Comparison of ENCODE assay signal across 8 mouse cellular contexts in genomic region chr3:107630682-107631522, GRCm38 (mm10). TPM values are rescaled to one million over a fixed set of nuclear protein-coding genes. Genes with fewer than 3 reads are reported as not detected.
DNase-seq lines count a peak whose midpoint lies in the region; ATAC-seq lines count a peak whose summit lies in the region.

Gene Gm10961 (plus strand): TSS chr3:107631322.

- under 1% methylated on average over 42 of the region's 48 CpGs for WGBS in neural tube, embryonic 11.5 days
- 1% methylated on average over 48 of the region's 48 CpGs for WGBS in forebrain, embryonic 10.5 days
- WGBS in hindbrain, embryonic 14.5 days = under 1% methylated on average over 47 of the region's 48 CpGs

- DNase-seq in neural tube, embryonic 11.5 days (ENCODE audit: low spot score) = peak; percentile 58
- DNase-seq in neural tube, embryonic 10.5 days (ENCODE audit: extremely low spot score, low spot score) = no peak
- DNase-seq in adrenal gland, postnatal 25 days = peak; percentile 55
- DNase-seq in forebrain, embryonic 10.5 days (ENCODE audit: extremely low spot score, low spot score) = peak; percentile 63
- DNase-seq in hindbrain, embryonic 14.5 days (ENCODE audit: low spot score) = peak; percentile 38
- DNase-seq in layer of hippocampus, postnatal 36 days = peak; percentile 51 to 52
- peak; percentile 27 for DNase-seq in lung, postnatal 36 days
- DNase-seq in splenic B cell, adult 2 months (ENCODE audit: low read depth, low spot score) = peak; percentile 15

- H3K4me3 ChIP-seq in neural tube, embryonic 11.5 days (ENCODE audit: low read depth, low read length) = peak within 1 kb of the TSS; percentile 92
- H3K4me3 ChIP-seq in forebrain, embryonic 10.5 days = peak within 1 kb of the TSS; percentile 100
- H3K4me3 ChIP-seq in hindbrain, embryonic 14.5 days (replicated peaks; ENCODE audit: low read length) = peak within 1 kb of the TSS; percentile 92

- peaks cover 7% of the 10 kb centered on the region for H3K36me3 ChIP-seq in neural tube, embryonic 11.5 days (ENCODE audit: control insufficient read depth, insufficient read depth, low read length)
- H3K36me3 ChIP-seq in forebrain, embryonic 10.5 days (replicated peaks) = peaks cover 41% of the 10 kb centered on the region
- peaks cover 36% of the 10 kb centered on the region for H3K36me3 ChIP-seq in hindbrain, embryonic 14.5 days (replicated peaks; ENCODE audit: control insufficient read depth, insufficient read depth)
- H3K36me3 ChIP-seq in splenic B cell, adult 2 months (ENCODE audit: control insufficient read depth, insufficient read depth, low read length, poor library complexity, severe bottlenecking) = peaks cover 2% of the 10 kb centered on the region; the same call in 1 of the 2 replicates

- H3K4me1 ChIP-seq in neural tube, embryonic 11.5 days (ENCODE audit: control insufficient read depth, insufficient read depth, low read length) = peaks cover 3% of the 10 kb centered on the region; the same call in 1 of the 2 replicates
- peaks cover 23% of the 10 kb centered on the region for H3K4me1 ChIP-seq in forebrain, embryonic 10.5 days
- peaks cover 19% of the 10 kb centered on the region for H3K4me1 ChIP-seq in hindbrain, embryonic 14.5 days (replicated peaks; ENCODE audit: control insufficient read depth, insufficient read depth, low read length)

- ATAC-seq in neural tube, embryonic 11.5 days (ENCODE audit: insufficient read depth, low FRiP score, low TSS enrichment) = peak; percentile 75
- peak; percentile 80 for ATAC-seq in hindbrain, embryonic 14.5 days (ENCODE audit: low FRiP score)

- no peaks in the 10 kb centered on the region for H3K27me3 ChIP-seq in neural tube, embryonic 11.5 days (ENCODE audit: control insufficient read depth, insufficient read depth, low read length)
- H3K27me3 ChIP-seq in forebrain, embryonic 10.5 days (ENCODE audit: poor library complexity, severe bottlenecking) = no peaks in the 10 kb centered on the region
- H3K27me3 ChIP-seq in hindbrain, embryonic 14.5 days (ENCODE audit: control insufficient read depth, insufficient read depth, low read length) = no peaks in the 10 kb centered on the region
- H3K27me3 ChIP-seq in splenic B cell, adult 2 months (ENCODE audit: control insufficient read depth, insufficient read depth, low read length, poor library complexity, severe bottlenecking) = no peaks in the 10 kb centered on the region

- H3K27ac ChIP-seq in neural tube, embryonic 11.5 days (ENCODE audit: low read depth, low read length) = peak within 1 kb of the TSS; percentile 92
- peak within 1 kb of the TSS; percentile 99 for H3K27ac ChIP-seq in forebrain, embryonic 10.5 days
- H3K27ac ChIP-seq in hindbrain, embryonic 14.5 days = peak within 1 kb of the TSS; percentile 99

- no peaks in the 10 kb centered on the region for H3K9me3 ChIP-seq in neural tube, embryonic 11.5 days (ENCODE audit: control insufficient read depth, low read length)
- no peaks in the 10 kb centered on the region for H3K9me3 ChIP-seq in forebrain, embryonic 10.5 days
- no peaks in the 10 kb centered on the region for H3K9me3 ChIP-seq in hindbrain, embryonic 14.5 days (ENCODE audit: control insufficient read depth, low read length)

- peak within 1 kb of the TSS; percentile 99 for H3K9ac ChIP-seq in neural tube, embryonic 11.5 days (ENCODE audit: low read length)
- peak within 1 kb of the TSS; percentile 98 for H3K9ac ChIP-seq in hindbrain, embryonic 14.5 days

- H3K4me2 ChIP-seq in neural tube, embryonic 11.5 days (ENCODE audit: low read depth) = peak within 1 kb of the TSS; percentile 71
- peak within 1 kb of the TSS; percentile 74 for H3K4me2 ChIP-seq in hindbrain, embryonic 14.5 days (replicated peaks)

RNA-seq across cellular contexts. Expression of gene Gm10961, which starts in this region (rescaled TPM):
- polyA plus RNA-seq in neural tube, embryonic 11.5 days (2014; fragmentation: Nextera tagmentation; extraction: Ambion mirVana) = not detected in 2 replicates
- total RNA-seq in adrenal gland, postnatal 25 days (2021) = not detected in 2 replicates
- polyA plus RNA-seq in forebrain, embryonic 10.5 days (2016; fragmentation: Nextera tagmentation; extraction: Ambion mirVana) = not detected in 2 replicates
- polyA plus RNA-seq in hindbrain, embryonic 14.5 days (2014; fragmentation: Nextera tagmentation; extraction: Ambion mirVana) = not detected in 2 replicates
- not detected for total RNA-seq in layer of hippocampus, postnatal 36 days (2021)

Comparison
In these comparisons a context has a peak if more than half of its experiments do, and no peak if none do; other contexts are left out.
1. Peak in DNase-seq, ATAC-seq, H3K4me3 ChIP-seq, H3K27ac ChIP-seq, H3K9ac ChIP-seq and H3K4me2 ChIP-seq in neural tube, embryonic 11.5 days; RNA of the gene not detected or under 1 TPM.
2. Peak in DNase-seq in adrenal gland, postnatal 25 days; RNA of the gene not detected or under 1 TPM.
3. Peak in DNase-seq, H3K4me3 ChIP-seq and H3K27ac ChIP-seq in forebrain, embryonic 10.5 days; RNA of the gene not detected or under 1 TPM.
4. Peak in DNase-seq, ATAC-seq, H3K4me3 ChIP-seq, H3K27ac ChIP-seq, H3K9ac ChIP-seq and H3K4me2 ChIP-seq in hindbrain, embryonic 14.5 days; RNA of the gene not detected or under 1 TPM.
5. Peak in DNase-seq in layer of hippocampus, postnatal 36 days; RNA of the gene not detected or under 1 TPM.